Mouse (Mus musculus) heart, postnatal 0 days (tissue): ENCODE measurements around the gene Plxna2. TPM values are rescaled to one million over a fixed set of nuclear protein-coding genes. Genes with fewer than 3 reads are reported as not detected.

Experiments used
- ATAC-seq: fragments of 200-750 bp; cut with Nextera tagmentation; 2 replicates; pipeline ENCODE4 v1.8.0; 2017; ENCODE audit warnings: low read depth, moderate number of reproducible peaks, moderate library complexity; ENCODE audit not compliant: insufficient read depth
- DNase-seq: peaks from one replicate; pipeline ENCODE4 v3.0.0-alpha.2; 2016; ENCODE audit warnings: low spot score
- H3K27ac ChIP-seq: fragments of 300-500 bp; sonication (generic); 2 replicates; pipeline ENCODE4 v1.5.1; 2014; ENCODE audit warnings: low read depth, mild to moderate bottlenecking
- H3K27me3 ChIP-seq: fragments of 300-500 bp; sonication (generic); 2 replicates; pipeline ENCODE4 v1.6.1; 2014; ENCODE audit warnings: low read length, mixed read lengths; ENCODE audit not compliant: control insufficient read depth, insufficient read depth
- H3K36me3 ChIP-seq: fragments of 300-500 bp; sonication (generic); replicated peaks from 2 replicates; pipeline ENCODE4 v1.6.1; 2014; ENCODE audit warnings: low read length, mixed read lengths; ENCODE audit not compliant: control insufficient read depth, insufficient read depth
- H3K4me1 ChIP-seq: fragments of 300-500 bp; sonication (generic); 2 replicates; pipeline ENCODE4 v1.6.1; 2014; ENCODE audit warnings: antibody characterized with exemption; ENCODE audit not compliant: control insufficient read depth, insufficient read depth
- H3K4me2 ChIP-seq: fragments of 300-500 bp; sonication (generic); 2 replicates; pipeline ENCODE4 v1.6.1; 2014; ENCODE audit warnings: low read depth, mild to moderate bottlenecking, low read length, moderate library complexity
- H3K4me3 ChIP-seq: fragments of 300-500 bp; sonication (generic); 2 replicates; pipeline ENCODE4 v1.5.1; 2014; ENCODE audit warnings: low read depth, low read length
- H3K9ac ChIP-seq: fragments of 300-500 bp; sonication (generic); replicated peaks from 2 replicates; pipeline ENCODE4 v1.6.1; 2014; ENCODE audit warnings: low read depth, low read length, mixed read lengths
- H3K9me3 ChIP-seq: fragments of 300-500 bp; sonication (generic); replicated peaks from 2 replicates; pipeline ENCODE4 v1.6.1; 2016; ENCODE audit warnings: low read length; ENCODE audit not compliant: control insufficient read depth
- CTCF ChIP-seq: IDR thresholded peaks from 2 replicates; pipeline ENCODE4 v1.5.1; 2016; ENCODE audit warnings: antibody characterized with exemption, control low read depth, low read depth
- EP300 ChIP-seq: IDR thresholded peaks from 2 replicates; pipeline ENCODE4 v1.6.1; 2016; ENCODE audit warnings: antibody characterized with exemption, low read depth
- WGBS: fragments of 180-500 bp; shearing (Covaris S2); extraction: QIAGEN DNeasy Blood & Tissue Kit; methylation state at CpG from one replicate; pipeline ENCODE4 v1.1.7; 2014; 5-methylcytosine and 5-hydroxymethylcytosine counted together
- polyA plus RNA-seq: library from polyadenylated mRNA; unstranded; fragments of >200 nt; fragmentation: Nextera tagmentation; extraction: Ambion mirVana; gene quantifications from 2 replicates; pipeline ENCODE4 v1.2.1, GENCODE M21; 2015
- total RNA-seq: library from RNA; depleted of rRNA; stranded (reverse); fragments of >200 nt; gene quantifications from 2 replicates; pipeline ENCODE4 v1.2.3, GENCODE M21; 2014; ENCODE audit warnings: low replicate concordance; rRNA removed

Plxna2 gene
- 14.3 and 14.4 TPM in 2 replicates for total RNA-seq
- polyA plus RNA-seq, result 3.5 and 4.0 TPM in 2 replicates

- no peak for TF ChIP-seq EP300
- TF ChIP-seq CTCF, result no peak
- ATAC-seq (no peak), DNase-seq (no peak)
- Histone ChIP-seq H3K36me3 (no peaks in the 10 kb centered on the region), H3K9me3 (no peaks in the 10 kb centered on the region), H3K27ac (peak within 1 kb of the TSS; percentile 90; the same call in 1 of the 2 replicates), H3K27me3 (no peaks in the 10 kb centered on the region), H3K4me1 (peaks cover 37% of the 10 kb centered on the region), H3K9ac (no peak within 1 kb of the TSS; the same call in 1 of the 2 replicates), H3K4me3 (peak within 1 kb of the TSS; percentile 92), H3K4me2 (peak within 1 kb of the TSS; percentile 96)
- WGBS, result 95% methylated on average over 2 of the region's 2 CpGs
Observed at GRCm38 (mm10) chr1:194617918-194618317, at the start of gene Plxna2. Gene Plxna2 (plus strand): TSS chr1:194618218.

GRCm38 (mm10) chr1:194573870-194574269 is 44.1 kb upstream of the Plxna2 start:
- H3K4me2 ChIP-seq, result no peak overlapping the region
- H3K4me1 ChIP-seq, result no peaks in the 10 kb centered on the region
- no peak overlapping the region for H3K4me3 ChIP-seq
- no peaks in the 10 kb centered on the region for H3K27me3 ChIP-seq
- ATAC-seq (no peak), DNase-seq (no peak)
- TF ChIP-seq CTCF (no peak), EP300 (no peak)
- no peak overlapping the region for H3K9ac ChIP-seq
- H3K27ac ChIP-seq, result no peak overlapping the region
- no peaks in the 10 kb centered on the region for H3K36me3 ChIP-seq
- 60% methylated on average over 3 of the region's 3 CpGs for WGBS
- H3K9me3 ChIP-seq, result no peaks in the 10 kb centered on the region

GRCm38 (mm10) chr1:194578270-194578669 is 39.7 kb upstream of the Plxna2 start:
- no peak overlapping the region for H3K4me3 ChIP-seq
- H3K27ac ChIP-seq, result no peak overlapping the region
- H3K9ac ChIP-seq, result no peak overlapping the region
- no peak for TF ChIP-seq EP300
- TF ChIP-seq CTCF, result no peak
- H3K9me3 ChIP-seq, result no peaks in the 10 kb centered on the region
- 73% methylated on average over 3 of the region's 3 CpGs for WGBS
- no peaks in the 10 kb centered on the region for H3K36me3 ChIP-seq
- ATAC-seq (no peak), DNase-seq (no peak)
- no peak overlapping the region for H3K4me2 ChIP-seq
- no peaks in the 10 kb centered on the region for H3K4me1 ChIP-seq
- no peaks in the 10 kb centered on the region for H3K27me3 ChIP-seq

GRCm38 (mm10) chr1:194580539-194580938 is 37.5 kb upstream of the Plxna2 start:
- no peaks in the 10 kb centered on the region for H3K4me1 ChIP-seq
- no peak overlapping the region for H3K4me2 ChIP-seq
- H3K4me3 ChIP-seq, result no peak overlapping the region
- TF ChIP-seq EP300 (no peak), CTCF (no peak)
- no peaks in the 10 kb centered on the region for H3K27me3 ChIP-seq
- H3K9me3 ChIP-seq, result no peaks in the 10 kb centered on the region
- no peak for DNase-seq
- no peak overlapping the region for H3K27ac ChIP-seq
- H3K9ac ChIP-seq, result no peak overlapping the region
- no peak for ATAC-seq
- no peaks in the 10 kb centered on the region for H3K36me3 ChIP-seq

- peaks cover 22% of the 10 kb centered on the region; the same call in 1 of the 2 replicates for H3K4me1 ChIP-seq
Observed at GRCm38 (mm10) chr1:194586670-194587069, 31.3 kb upstream of the Plxna2 start.

GRCm38 (mm10) chr1:194587532-194587931 is 30.5 kb upstream of the Plxna2 start:
- no peak overlapping the region for H3K4me3 ChIP-seq
- H3K4me2 ChIP-seq, result no peak overlapping the region
- H3K36me3 ChIP-seq, result no peaks in the 10 kb centered on the region
- no peak overlapping the region for H3K27ac ChIP-seq
- H3K9me3 ChIP-seq, result no peaks in the 10 kb centered on the region
- no peak for ATAC-seq
- no peaks in the 10 kb centered on the region for H3K27me3 ChIP-seq
- TF ChIP-seq CTCF (no peak), EP300 (no peak)
- DNase-seq, result no peak
- peaks cover 22% of the 10 kb centered on the region; the same call in 1 of the 2 replicates for H3K4me1 ChIP-seq
- no peak overlapping the region for H3K9ac ChIP-seq

More at GRCm38 (mm10) chr1:194586670-194587069, 31.3 kb upstream of the Plxna2 start:
- Histone ChIP-seq H3K36me3 (no peaks in the 10 kb centered on the region), H3K9me3 (no peaks in the 10 kb centered on the region), H3K4me2 (no peak overlapping the region), H3K27me3 (no peaks in the 10 kb centered on the region), H3K4me3 (no peak overlapping the region), H3K27ac (no peak overlapping the region), H3K9ac (no peak overlapping the region)
- no peak for TF ChIP-seq CTCF
- no peak for TF ChIP-seq EP300
- WGBS, result 91% methylated on average over 1 of the region's 1 CpGs
- ATAC-seq (no peak), DNase-seq (no peak)
